Mouse (Mus musculus) B cell, adult 2 months (primary cell): ENCODE data around the gene Nutm2.
"Not testable (repeated sequence)": the region's sequence is repeated elsewhere in the genome, so short reads cannot be mapped to it uniquely, and the experiment has no call there.

Source experiments
- DNase-seq, 2 experiments: peaks; one replicate each; pipeline ENCODE4 v3.0.0; 2022

Gene Nutm2

DNA sequence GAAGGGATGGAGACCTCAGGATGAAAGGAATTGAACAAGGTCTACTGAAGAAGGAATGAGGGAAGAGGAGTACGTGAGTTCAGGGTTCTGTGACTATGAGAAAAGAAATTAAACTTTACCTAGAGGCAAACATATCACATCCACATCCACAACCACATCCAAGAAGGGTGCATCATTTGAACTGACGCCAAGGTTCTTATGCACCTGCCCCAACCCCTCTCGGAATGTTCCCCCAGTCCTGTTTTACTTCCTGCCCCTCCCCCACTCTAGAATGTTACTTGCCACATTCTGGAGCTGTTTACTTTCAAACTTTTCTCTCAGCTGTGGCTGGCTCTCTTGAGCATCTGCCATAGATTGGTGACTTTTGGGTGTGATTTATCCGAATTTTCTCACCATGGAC is at the start of gene Nutm2:
Nutm2 (plus strand) TSS at position 301 of the 400 bp plus-strand sequence.
- DNase-seq: no peak

DNA sequence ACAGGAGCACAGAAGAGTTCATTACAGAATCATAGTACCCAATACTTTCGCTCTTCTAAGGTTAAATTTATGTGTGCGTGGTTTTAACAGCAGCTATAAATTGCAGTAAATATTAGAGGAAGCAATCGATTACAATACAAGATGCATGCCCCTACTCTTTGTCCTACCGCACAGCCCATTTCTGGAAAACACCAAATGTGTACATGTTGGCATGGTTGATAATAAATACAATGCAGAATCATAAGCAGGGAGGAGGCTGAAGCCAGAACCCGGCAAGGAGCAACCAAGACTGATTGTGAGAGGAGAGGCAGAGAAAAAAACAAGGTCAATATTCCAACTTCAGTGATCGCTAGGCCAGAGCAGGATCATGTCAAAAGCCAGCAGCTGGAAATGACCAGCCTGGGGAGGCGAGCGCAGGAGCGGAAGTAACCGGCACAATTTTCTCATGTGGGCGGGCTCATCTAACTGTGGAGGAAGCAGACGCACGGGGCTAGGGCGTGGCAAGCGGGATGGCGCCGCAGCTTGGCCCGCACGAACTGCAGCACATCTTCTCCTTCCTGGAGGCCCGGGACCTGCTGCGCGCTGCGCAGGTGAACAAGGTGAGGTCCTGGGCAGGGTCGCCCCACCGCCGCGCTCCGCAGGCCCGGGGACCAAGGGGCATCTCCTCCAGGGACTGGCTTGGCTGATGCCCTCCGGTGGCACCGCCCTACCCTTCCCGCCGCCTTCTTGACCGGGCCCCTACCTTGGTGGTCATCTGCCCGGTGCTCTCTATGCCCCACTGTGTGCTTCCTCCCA is 49.5 kb upstream of the Nutm2 start, which contains the start of gene Fbxw17:
Fbxw17 (plus strand) TSS at position 476 of the 795 bp plus-strand sequence.
- peak; percentile 62 to 64 for DNase-seq

DNA sequence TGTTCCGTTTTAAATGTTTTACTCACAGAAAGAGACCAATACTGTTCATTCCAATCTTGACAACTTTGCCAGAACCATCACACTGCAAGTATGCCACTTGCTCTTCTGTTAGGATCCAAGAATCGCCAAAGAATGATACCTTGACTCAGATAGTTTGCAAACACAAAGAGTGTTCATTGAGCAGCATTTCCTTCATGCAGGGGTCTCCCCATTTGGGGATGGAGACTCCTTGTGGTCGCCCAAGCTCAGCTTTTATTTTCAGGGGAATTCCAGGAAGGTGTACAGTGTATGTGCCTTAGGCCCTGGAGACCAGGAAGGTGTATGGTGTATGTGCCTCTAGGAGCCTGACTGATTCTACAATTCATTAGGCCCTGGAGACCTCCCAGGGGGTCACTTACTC is 48.7 kb upstream of the Nutm2 start:
- DNase-seq: no peak

DNA sequence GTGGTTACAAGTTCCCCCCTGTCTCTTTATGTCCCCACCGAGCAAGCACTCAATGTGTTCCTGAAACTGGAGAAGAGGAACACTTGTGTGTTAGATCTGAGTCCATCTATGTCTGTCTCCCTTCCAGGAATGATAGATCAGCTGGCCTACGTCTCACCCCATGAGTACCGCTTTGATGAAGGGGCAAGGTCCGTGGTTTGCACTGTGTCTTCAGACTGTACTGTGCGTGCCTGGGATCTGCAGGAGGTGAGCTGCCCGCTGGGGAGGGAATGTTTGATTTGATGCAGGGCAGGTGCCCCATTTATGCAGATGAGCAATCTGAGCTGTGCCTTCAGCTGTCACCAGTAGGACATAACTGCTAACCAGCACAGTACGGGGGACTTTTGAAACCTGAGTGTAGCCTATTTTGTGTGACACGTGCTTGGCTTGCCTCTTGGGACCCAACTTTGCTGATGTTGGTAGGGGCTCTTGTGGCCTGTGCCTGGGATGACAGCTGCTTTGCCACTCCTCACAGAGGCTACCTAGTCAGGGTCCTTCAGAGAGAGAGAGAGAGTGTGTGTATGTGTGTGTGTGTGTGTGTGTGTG is 43.4 kb upstream of the Nutm2 start:
- DNase-seq: no peak

DNA sequence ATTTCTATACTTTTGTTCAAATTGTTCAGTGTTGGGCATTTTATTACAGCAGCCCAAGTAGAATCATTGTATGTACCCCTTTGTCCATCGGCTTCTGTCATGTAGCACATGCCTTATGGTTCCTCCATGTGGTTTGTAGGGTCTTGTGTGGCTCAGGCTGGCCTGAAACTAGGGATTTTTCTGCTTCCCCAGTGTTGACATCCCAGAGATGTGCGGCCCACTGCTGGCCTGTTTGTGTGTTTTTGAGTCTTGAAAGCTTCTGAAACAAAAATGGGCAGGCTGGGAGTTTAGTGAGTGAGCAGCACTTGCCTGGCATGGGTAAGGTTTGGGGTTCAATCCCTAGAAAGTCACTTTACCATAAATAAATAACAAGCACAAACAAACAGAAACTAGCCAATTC is 42.6 kb upstream of the Nutm2 start:
- no peak for DNase-seq

DNA sequence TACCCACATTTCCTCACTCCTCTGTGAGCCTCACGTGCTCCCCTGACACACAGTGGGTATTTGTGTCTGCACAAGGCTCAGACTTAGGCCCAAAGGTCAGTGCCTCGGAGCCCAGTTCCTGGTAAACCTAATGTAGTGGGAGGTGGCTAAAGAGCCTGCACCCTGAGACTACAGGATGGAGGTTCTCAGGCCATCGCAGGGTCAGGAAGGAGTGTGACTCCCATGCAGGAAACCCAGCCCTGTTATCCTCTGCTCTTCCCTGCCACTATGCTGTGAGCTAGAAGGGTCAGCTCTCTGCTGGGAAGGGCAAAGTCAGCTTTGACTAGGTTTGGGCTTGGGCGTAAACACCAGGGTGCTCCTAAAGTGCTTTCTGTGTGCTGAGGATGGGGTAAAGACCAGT is 40.4 kb upstream of the Nutm2 start:
- no peak for DNase-seq

DNA sequence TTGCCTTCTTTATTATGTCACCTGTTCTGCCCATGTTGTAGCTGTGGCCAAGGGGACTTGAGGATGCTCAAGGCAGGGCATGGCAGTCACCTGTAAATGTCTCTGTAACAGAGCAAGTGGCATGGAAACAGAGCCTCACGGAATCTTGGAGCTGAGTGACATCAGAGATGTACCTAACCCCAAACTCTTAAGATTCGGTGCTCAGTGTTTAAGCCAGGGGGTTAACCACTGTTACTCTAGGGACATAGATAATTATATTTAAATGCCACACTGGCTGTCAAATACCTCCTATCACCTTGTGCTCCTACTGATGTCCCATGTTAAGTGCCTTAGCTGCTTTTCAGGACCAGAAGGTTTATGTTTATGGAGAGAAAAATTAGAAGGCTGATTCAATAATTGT is 23.3 kb upstream of the Nutm2 start, which contains the start of gene Gm47429:
Gm47429 (minus strand) TSS at position 101 of the 400 bp plus-strand sequence.
- no peak for DNase-seq

DNA sequence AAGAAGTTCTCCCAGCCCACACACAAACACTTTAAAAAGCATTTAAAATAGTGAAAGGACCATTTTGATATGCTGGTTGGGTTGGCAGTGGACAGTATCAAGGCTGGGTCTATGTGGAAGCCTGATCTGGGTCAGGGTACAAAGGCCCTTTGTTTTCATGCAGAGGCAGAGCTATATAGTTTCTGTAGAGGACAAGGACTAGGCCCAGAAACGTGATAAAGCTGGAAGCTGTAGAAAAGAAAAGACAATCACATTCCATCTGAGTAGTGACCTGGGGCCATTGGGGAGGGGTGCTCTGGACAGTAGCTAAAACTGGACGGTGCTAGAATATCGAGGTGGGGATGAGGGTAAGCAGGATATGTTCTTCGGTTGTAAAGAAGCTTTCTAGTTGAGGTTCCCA is 21.8 kb upstream of the Nutm2 start:
- no peak for DNase-seq

DNA sequence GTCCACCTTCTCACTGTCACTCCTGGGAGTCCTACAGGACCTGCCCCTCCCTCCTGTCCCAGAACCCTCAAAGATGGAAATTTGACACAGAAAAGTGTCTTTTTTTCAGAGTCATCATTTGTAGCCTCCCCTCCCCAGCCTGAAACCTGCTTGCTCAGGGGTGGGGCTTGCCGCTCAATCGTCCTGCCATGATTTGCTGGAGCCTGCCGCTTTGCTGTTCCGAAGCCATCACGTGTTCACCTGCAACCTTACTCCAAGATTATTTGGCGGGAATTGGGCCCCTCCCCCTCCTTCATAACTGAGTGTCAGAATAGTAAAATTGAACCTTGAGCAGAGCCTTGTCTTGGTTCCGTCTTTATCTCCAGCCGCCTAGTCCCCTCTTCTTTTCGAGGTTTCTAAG is 14.8 kb upstream of the Nutm2 start:
- not testable (repeated sequence) for DNase-seq

DNA sequence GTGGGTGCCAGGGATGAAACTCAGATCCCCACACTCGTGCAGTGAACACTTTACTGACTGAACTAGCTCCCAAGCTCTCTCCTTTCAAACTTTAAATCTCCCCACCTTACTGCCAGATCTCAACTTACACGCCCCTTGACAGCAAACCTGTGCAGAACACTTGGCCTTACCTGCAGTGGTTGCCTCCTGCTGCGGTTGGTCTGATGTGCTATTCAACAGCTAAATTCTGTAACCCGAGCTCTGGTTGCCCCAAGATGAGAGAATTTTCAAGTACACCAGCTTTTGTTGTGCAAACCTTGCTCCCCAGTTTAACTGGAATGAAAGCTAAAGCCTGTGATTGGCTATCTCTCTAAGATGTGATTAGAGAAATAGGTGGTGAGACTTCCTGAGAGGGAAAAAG is 13.7 kb upstream of the Nutm2 start:
- no peak for DNase-seq

DNA sequence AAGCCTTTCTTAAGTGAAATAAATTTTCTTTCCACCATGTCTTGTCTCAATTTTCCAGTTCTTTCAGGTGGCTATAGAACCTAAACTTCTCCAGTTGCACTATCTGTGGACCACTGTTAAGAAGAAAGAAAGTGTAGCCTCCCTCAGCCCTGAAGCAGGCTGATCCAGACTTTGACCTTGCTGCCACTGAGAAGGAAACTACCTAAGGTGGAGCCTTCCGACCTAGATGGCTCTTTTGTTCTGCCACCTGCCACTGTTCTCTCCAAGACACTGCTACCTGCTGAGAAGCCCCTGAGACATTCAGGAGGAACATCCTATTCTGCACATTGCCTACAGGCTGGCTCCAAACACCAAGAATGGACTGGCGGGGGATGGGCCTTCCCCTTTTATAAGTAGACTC is 6.7 kb upstream of the Nutm2 start:
- not testable (repeated sequence) for DNase-seq

DNA sequence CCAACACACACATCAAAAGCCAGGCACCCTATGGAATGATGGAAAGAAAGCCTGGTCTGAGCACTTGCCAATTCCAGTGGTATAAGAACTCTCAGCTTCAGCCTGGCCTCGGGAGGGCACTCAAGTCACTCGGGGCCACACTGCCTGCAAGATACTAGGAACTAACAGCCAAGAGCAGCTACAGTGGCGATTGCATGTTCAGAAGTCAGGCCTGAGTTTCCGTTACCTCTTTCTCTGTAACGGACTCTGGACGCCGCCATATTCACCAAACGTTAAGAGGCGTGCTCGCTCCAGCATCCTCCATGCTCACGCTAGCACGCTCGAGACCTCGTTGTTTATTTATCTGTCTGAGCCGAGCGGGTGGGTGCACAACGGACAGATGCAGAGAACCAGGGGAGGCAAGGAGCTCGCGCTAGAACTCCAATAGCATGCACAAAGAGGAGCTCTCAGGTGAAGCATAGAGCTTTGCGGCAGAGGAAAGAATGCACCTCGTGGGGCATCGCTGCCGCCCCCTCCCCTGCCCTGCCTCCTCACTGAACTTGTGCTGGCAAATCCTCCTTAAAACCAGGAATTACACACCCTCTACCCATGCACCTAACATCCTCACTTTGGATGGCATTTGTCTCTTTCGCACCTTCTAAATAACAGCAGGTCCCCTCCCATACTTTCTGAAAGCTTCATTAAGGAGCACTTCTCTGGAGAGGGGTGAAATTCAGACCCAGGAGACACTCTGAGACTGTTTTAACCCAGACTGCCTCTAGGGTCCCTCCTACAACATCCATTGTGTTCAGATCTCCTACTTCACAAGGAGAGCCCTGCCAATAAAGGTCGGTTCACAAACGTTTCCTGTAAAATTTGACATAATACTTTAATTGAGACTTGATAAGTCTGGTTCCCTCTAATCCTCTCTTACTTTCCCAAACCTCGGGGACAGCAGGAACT is 2.2 kb upstream of the Nutm2 start:
- no peak for DNase-seq

DNA sequence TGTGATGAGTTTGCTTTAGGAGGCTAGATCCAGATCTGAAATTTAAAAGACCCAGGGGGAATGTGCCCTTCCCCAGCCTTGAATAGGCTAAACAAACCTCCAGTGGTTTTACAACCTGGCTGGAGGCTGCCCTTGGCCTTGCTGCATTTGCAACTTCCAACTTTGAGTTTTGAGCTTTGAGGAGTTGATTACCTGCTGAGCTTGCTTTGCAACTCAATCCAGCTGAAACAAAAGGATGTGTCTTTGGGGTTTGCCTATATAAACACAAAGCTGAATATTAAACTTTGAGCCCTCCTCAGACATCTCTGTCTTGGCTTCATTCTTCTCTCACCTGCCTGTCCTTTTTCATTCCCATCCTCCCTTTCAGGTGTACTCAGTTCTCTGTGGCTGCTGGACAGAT is 21.4 kb downstream of the Nutm2 start:
- DNase-seq: not testable (repeated sequence)

DNA sequence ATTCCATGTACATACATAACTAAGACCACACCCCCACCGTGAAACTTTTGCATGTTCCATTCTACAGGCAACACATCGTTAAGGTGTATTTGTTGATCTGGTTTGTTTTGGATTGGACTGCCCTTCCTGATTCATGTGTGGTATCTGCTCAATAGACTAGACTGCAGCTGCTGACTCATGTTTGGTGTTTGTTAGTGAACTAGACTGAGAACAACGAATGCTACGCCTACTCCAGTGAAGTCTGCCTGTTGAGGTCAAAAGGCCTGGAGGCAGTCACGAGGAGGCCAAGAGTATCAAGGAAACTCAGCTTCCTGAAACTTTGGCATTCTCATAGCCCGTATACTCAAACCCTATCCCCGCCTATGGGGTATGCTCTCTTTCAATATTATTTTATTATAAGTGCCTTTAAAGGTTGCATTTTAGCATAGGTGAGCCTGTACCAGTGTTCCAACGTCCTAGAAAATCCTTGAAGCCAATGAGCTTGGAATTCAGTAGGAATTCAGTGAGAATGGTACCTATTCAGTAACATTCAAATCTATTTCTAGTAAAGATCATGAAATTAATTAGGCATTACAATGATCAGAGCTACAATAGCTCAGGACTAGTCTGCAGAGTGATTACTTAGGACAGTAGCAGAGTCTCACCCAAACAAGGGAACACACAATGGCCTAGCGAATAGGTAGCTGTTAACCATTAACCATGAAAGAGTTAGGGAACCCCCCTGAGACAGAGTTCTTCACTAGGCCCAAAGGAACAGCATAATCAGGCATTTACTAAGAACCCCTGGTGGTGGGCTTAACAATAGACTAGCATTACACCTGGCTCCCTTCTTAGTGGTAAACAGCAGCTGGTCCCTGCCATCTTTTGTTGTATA is 43.6 kb downstream of the Nutm2 start:
- DNase-seq: not testable (repeated sequence)
